Mouse (Mus musculus): ENCODE measurements around the gene Casp8.
"Not testable (repeated sequence)": the region's sequence is repeated elsewhere in the genome, so short reads cannot be mapped to it uniquely, and the experiment has no call there.

DNA sequence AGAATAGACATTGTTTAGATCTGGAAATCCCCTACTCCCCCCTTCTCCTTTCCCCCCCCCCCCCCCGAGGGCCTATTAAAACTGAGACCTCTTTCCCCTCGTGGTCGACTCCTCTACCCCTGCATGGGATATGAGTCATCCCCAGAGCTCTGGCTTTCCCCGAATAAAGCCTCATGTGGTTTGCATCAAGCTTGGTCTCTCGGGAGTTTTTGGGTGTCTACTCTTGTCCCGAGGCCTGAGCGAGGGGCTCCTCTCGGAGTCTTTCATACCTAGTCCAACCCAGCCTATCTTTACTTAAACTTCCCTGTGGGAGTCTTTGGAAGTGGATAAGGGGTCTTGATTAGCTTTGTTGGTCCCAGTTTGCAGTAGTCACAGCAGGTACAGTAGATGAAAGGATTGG, 97.2 kb downstream of the Casp8 start:
- not testable (repeated sequence) for TF ChIP-seq POLR2A (IDR thresholded peaks at IDR 0.05; ENCODE audit: low read depth, low read length); CTCF (IDR thresholded peaks at IDR 0.05; ENCODE audit: extremely low read depth, insufficient read length, insufficient replicate concordance, low read depth, low read length)
